Mouse (Mus musculus) hindbrain, embryonic 12.5 days (tissue): Measurements from ENCODE around the gene Cbfa2t2. TPM values are rescaled to one million over a fixed set of nuclear protein-coding genes. Genes with fewer than 3 reads are reported as not detected.

Source experiments
- ATAC-seq: fragments of 200-750 bp; cut with Nextera tagmentation; 2 replicates; pipeline ENCODE4 v1.8.0; 2017; ENCODE audit warnings: moderate TSS enrichment; ENCODE audit not compliant: low FRiP score
- H3K27ac ChIP-seq: fragments of 300-500 bp; sonication (generic); 2 replicates; pipeline ENCODE4 v1.5.1; 2016; ENCODE audit warnings: mild to moderate bottlenecking
- H3K27me3 ChIP-seq: fragments of 300-500 bp; sonication (generic); 2 replicates; pipeline ENCODE4 v1.6.1; 2016; ENCODE audit warnings: mild to moderate bottlenecking
- H3K36me3 ChIP-seq: fragments of 300-500 bp; sonication (generic); 2 replicates; pipeline ENCODE4 v1.6.1; 2016; ENCODE audit warnings: mild to moderate bottlenecking
- H3K4me1 ChIP-seq: fragments of 300-500 bp; sonication (generic); 2 replicates; pipeline ENCODE4 v1.6.1; 2016
- H3K4me2 ChIP-seq: fragments of 300-500 bp; sonication (generic); replicated peaks from 2 replicates; pipeline ENCODE4 v1.6.1; 2016; ENCODE audit warnings: mild to moderate bottlenecking
- H3K4me3 ChIP-seq: fragments of 300-500 bp; sonication (generic); 2 replicates; pipeline ENCODE4 v1.5.1; 2016; ENCODE audit warnings: mild to moderate bottlenecking
- H3K9ac ChIP-seq: fragments of 300-500 bp; sonication (generic); 2 replicates; pipeline ENCODE4 v1.6.1; 2016; ENCODE audit warnings: mild to moderate bottlenecking, moderate library complexity
- H3K9me3 ChIP-seq: fragments of 300-500 bp; sonication (generic); replicated peaks from 2 replicates; pipeline ENCODE4 v1.6.1; 2016; ENCODE audit warnings: mild to moderate bottlenecking
- WGBS: fragments of 180-500 bp; shearing (Covaris S2); methylation state at CpG from one replicate; pipeline ENCODE4 v1.1.7; 2016; 5-methylcytosine and 5-hydroxymethylcytosine counted together
- polyA plus RNA-seq: library from polyadenylated mRNA; unstranded; fragments of >200 nt; fragmentation: Nextera tagmentation; extraction: Ambion mirVana; gene quantifications from 2 replicates; pipeline ENCODE4 v1.2.1, GENCODE M21; 2016

The Cbfa2t2 gene
- polyA plus RNA-seq, 1 experiment from 2014 or later, result 77.3 TPM

DNA sequence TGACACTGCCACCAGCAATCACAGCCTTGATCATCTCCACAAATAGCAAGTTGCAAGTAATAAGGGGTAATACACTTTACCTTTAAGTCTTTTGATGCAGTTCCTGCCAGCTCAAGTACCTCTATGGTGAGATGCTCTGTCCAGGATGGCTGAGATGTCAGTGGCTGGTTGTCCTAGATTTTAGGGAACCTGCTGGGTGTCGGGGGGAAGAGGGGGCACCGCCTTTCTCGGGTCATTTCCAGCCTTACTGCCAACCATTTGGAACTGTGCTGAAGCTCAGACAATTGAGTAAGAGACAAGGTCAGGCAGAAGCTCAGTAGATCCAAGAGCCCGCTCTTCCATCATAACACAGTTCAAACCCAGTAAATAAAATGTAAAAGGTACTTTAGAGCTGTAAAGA lies 58.7 kb downstream of the Cbfa2t2 start:
- H3K4me3 ChIP-seq, result no peak overlapping the region
- peaks cover 3% of the 10 kb centered on the region; the same call in 1 of the 2 replicates for H3K4me1 ChIP-seq
- H3K36me3 ChIP-seq, result no peaks in the 10 kb centered on the region
- H3K27me3 ChIP-seq, result no peaks in the 10 kb centered on the region
- no peak for ATAC-seq
- no peak overlapping the region for H3K4me2 ChIP-seq
- H3K9ac ChIP-seq, result no peak overlapping the region
- no peaks in the 10 kb centered on the region for H3K9me3 ChIP-seq
- 94% methylated on average over 4 of the region's 4 CpGs for WGBS
- H3K27ac ChIP-seq, result no peak overlapping the region

- H3K4me2 ChIP-seq, result no peak overlapping the region
- no peaks in the 10 kb centered on the region for H3K9me3 ChIP-seq
- no peaks in the 10 kb centered on the region for H3K27me3 ChIP-seq
- no peak overlapping the region for H3K4me3 ChIP-seq
- no peak overlapping the region for H3K9ac ChIP-seq
- no peak overlapping the region for H3K27ac ChIP-seq
- peaks cover 10% of the 10 kb centered on the region; the same call in 1 of the 2 replicates for H3K36me3 ChIP-seq
- WGBS, result 67% methylated on average over 5 of the region's 5 CpGs
- peaks cover 3% of the 10 kb centered on the region; the same call in 1 of the 2 replicates for H3K4me1 ChIP-seq
- no peak for ATAC-seq
Observed at GRCm38 (mm10) chr2:154498571-154498970, 62.3 kb downstream of the Cbfa2t2 start.

DNA sequence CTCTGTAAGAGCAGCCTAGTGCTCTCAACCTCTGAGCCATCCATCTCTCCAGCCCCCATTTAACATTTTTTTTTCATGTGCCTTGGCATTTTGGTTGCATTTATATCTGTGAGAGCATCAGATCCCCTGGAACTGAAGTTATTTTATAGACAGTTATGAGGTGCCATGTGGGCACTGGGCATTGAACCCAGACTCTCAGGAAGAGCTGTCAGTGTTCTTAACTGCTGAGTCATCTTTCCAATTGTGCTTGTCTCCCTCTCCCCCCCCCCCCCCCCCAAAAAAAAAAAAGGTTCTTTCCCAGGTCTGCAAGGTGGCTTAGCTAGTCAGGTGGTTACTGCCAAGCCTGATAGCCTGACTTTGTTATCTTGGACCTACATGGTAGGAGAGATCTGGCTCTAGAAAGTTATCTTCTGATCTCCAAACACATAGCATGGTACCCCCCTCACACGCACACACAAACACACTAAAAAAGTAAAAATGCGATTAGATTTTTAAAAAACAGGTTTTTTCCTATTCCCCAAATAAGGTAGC lies 63.5 kb downstream of the Cbfa2t2 start:
- Histone ChIP-seq H3K9me3 (no peaks in the 10 kb centered on the region), H3K27me3 (no peaks in the 10 kb centered on the region), H3K4me1 (peaks cover 3% of the 10 kb centered on the region; the same call in 1 of the 2 replicates), H3K4me3 (no peak overlapping the region), H3K36me3 (peaks cover 13% of the 10 kb centered on the region; the same call in 1 of the 2 replicates), H3K27ac (no peak overlapping the region), H3K4me2 (no peak overlapping the region), H3K9ac (no peak overlapping the region)
- no peak for ATAC-seq
- WGBS, result 96% methylated on average over 2 of the region's 2 CpGs

DNA sequence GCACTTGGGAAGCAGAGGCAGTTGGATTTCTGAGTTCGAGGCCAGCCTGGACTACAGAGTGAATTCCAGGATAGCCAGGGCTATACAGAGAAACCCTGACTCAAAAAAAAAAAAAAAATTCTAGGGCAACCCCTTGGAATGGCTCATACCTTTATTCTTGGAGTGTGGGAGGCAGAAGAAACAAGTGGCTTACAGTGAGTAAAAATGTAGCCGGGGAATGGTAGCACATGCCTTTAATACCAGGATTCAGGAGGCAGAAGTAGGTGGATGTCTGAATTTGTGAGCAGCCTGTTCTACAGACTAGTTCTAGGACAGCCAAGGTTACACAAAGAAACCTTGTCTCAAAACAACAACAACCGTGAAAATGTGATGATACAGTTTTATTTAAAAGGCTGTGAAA lies 64.5 kb downstream of the Cbfa2t2 start:
- 93% methylated on average over 3 of the region's 3 CpGs for WGBS
- Histone ChIP-seq H3K36me3 (peaks cover 13% of the 10 kb centered on the region; the same call in 1 of the 2 replicates), H3K4me2 (no peak overlapping the region)

DNA sequence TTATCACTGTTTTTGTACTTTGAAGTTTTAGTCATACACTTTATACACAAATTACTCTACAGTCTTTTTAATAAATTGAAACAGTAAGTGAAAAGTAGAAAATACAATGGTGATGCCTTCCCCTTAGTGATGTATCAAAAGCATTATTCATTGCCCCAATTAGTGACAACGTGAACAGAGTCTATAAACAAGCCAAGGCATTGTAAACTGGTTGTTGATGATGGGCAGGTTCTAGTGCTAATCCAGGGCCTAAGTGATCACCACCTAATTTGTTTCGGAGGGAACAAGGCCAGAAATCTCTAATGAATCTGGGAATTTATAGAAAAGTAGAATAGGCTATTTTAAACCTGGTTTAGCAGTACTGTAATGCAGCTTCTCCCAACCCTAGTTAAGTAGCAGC lies 70.8 kb downstream of the Cbfa2t2 start:
- no peaks in the 10 kb centered on the region for H3K27me3 ChIP-seq
- H3K27ac ChIP-seq, result no peak overlapping the region
- no peak for ATAC-seq
- no peaks in the 10 kb centered on the region for H3K9me3 ChIP-seq
- 0 out of 2 replicates have a peak, but pooled peaks cover 2% of the 10 kb centered on the region for H3K4me1 ChIP-seq
- no peak overlapping the region for H3K4me2 ChIP-seq
- no peak overlapping the region for H3K9ac ChIP-seq
- WGBS, result 86% methylated on average over 2 of the region's 2 CpGs
- H3K36me3 ChIP-seq, result peaks cover 36% of the 10 kb centered on the region
- H3K4me3 ChIP-seq, result no peak overlapping the region

More for the DNA sequence above, 64.5 kb downstream of the Cbfa2t2 start:
- no peaks in the 10 kb centered on the region for H3K27me3 ChIP-seq
- no peak overlapping the region for H3K4me3 ChIP-seq
- H3K4me1 ChIP-seq, result peaks cover 3% of the 10 kb centered on the region; the same call in 1 of the 2 replicates
- no peak for ATAC-seq
- no peak overlapping the region for H3K9ac ChIP-seq
- no peak overlapping the region for H3K27ac ChIP-seq
- no peaks in the 10 kb centered on the region for H3K9me3 ChIP-seq

DNA sequence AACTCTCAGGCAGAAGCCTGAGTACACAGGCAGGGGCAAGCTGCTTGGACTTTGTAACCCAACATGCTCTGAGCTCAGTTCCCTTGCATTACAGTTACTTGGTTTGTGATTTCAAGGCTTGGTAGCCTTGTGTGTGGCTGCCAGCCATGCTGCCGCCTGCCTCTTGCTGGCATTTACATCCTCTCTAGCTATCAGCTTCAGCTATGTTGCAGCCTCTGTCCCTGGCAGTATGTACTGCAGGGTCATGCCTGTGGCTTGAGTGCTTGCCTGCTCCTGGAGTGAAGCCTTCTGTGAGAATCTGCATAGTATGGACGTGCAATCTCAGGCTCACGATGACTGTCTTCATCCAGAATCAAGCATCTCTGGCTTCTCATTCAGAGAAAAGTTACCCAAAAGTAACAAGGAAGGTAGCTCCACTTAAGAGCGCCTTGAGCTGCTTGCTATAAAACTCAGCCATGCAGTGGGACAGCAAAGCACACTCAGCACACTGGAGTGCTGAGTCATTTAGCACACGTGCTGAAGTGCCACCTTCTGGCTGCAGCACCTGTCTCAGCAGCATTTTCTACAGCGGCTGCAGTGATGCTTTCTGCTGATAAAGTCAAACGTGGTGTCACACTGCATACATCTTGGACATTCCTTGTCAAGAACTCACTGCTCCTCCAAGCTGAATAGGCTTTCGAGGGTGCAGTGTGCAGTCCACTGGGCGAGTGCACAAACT lies 71.4 kb downstream of the Cbfa2t2 start:
- H3K27me3 ChIP-seq, result no peaks in the 10 kb centered on the region
- 0 out of 2 replicates have a peak, but pooled peaks cover 2% of the 10 kb centered on the region for H3K4me1 ChIP-seq
- no peak overlapping the region for H3K4me2 ChIP-seq
- H3K9ac ChIP-seq, result no peak overlapping the region
- peaks cover 37% of the 10 kb centered on the region for H3K36me3 ChIP-seq
- no peaks in the 10 kb centered on the region for H3K9me3 ChIP-seq
- H3K27ac ChIP-seq, result no peak overlapping the region
- ATAC-seq, result no peak
- H3K4me3 ChIP-seq, result no peak overlapping the region
- 77% methylated on average over 9 of the region's 9 CpGs for WGBS

DNA sequence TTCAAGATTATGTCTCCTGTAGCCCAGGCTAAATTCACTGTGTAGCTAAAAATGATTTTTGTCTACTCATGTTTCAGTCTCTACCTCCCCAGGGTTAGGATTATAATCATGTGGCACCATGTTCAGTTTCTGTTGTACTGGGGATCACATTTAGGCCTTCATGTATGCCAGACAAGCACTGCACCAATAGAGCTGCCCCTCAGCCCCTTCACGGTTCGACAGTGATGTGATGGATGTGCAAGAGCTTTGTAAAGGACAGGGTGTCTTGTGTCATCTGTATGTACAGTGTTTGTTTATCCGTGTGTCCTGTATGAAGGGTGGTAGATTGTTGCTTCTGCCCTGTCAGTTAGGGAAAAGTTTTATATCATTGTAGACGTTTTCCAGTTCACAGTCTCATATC lies 72.2 kb downstream of the Cbfa2t2 start:
- H3K4me3 ChIP-seq, result no peak overlapping the region
- H3K9ac ChIP-seq, result no peak overlapping the region
- WGBS, result 85% methylated on average over 4 of the region's 4 CpGs
- H3K4me1 ChIP-seq, result 0 out of 2 replicates have a peak, but pooled peaks cover 2% of the 10 kb centered on the region
- H3K4me2 ChIP-seq, result no peak overlapping the region
- peaks cover 34% of the 10 kb centered on the region for H3K36me3 ChIP-seq
- ATAC-seq, result no peak
- no peak overlapping the region for H3K27ac ChIP-seq
- H3K9me3 ChIP-seq, result no peaks in the 10 kb centered on the region
- H3K27me3 ChIP-seq, result no peaks in the 10 kb centered on the region

GRCm38 (mm10) chr2:154510141-154510540 lies 73.9 kb downstream of the Cbfa2t2 start:
- H3K36me3 ChIP-seq, result peaks cover 30% of the 10 kb centered on the region
- no peaks in the 10 kb centered on the region for H3K9me3 ChIP-seq
- H3K4me2 ChIP-seq, result no peak overlapping the region
- H3K9ac ChIP-seq, result no peak overlapping the region
- no peak overlapping the region for H3K4me3 ChIP-seq
- H3K27ac ChIP-seq, result no peak overlapping the region
- no peak for ATAC-seq
- no peaks in the 10 kb centered on the region for H3K27me3 ChIP-seq
- 92% methylated on average over 3 of the region's 3 CpGs for WGBS
- H3K4me1 ChIP-seq, result 0 out of 2 replicates have a peak, but pooled peaks cover 2% of the 10 kb centered on the region

GRCm38 (mm10) chr2:154516944-154517343 lies 80.7 kb downstream of the Cbfa2t2 start:
- H3K4me1 ChIP-seq, result no peaks in the 10 kb centered on the region
- H3K4me3 ChIP-seq, result no peak overlapping the region
- H3K36me3 ChIP-seq, result peaks cover 31% of the 10 kb centered on the region
- no peak overlapping the region for H3K27ac ChIP-seq
- no peak overlapping the region for H3K4me2 ChIP-seq
- 94% methylated on average over 3 of the region's 3 CpGs for WGBS
- H3K9me3 ChIP-seq, result no peaks in the 10 kb centered on the region
- ATAC-seq, result no peak
- no peaks in the 10 kb centered on the region for H3K27me3 ChIP-seq
- H3K9ac ChIP-seq, result no peak overlapping the region

- no peaks in the 10 kb centered on the region for H3K27me3 ChIP-seq
- H3K9me3 ChIP-seq, result no peaks in the 10 kb centered on the region
- peaks cover 29% of the 10 kb centered on the region for H3K36me3 ChIP-seq
- H3K9ac ChIP-seq, result no peak overlapping the region
- H3K27ac ChIP-seq, result no peak overlapping the region
- no peaks in the 10 kb centered on the region for H3K4me1 ChIP-seq
- no peak overlapping the region for H3K4me2 ChIP-seq
- 95% methylated on average over 5 of the region's 5 CpGs for WGBS
- ATAC-seq, result no peak
- H3K4me3 ChIP-seq, result no peak overlapping the region
Observed at GRCm38 (mm10) chr2:154517424-154517823, 81.1 kb downstream of the Cbfa2t2 start.

DNA sequence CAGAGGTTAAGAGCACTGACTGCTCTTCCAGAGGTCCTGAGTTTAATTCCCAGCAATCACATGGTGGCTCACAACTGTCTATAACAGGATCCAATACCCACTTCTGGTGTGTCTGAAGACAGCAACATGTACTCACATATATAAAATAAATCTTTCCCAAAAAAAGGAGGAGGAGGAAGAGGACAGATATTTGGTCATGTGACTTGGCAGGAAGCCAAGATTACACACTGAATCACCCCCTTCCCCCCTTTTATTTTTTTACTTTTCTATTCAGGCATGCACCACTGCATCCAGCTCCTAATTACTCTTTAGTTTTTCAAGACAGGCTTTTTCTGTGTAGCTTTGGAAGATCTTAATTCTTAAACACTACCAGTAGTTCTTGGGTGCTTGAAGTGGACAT lies 85.2 kb downstream of the Cbfa2t2 start:
- H3K4me3 ChIP-seq, result no peak overlapping the region
- H3K36me3 ChIP-seq, result peaks cover 56% of the 10 kb centered on the region
- no peak overlapping the region for H3K27ac ChIP-seq
- H3K4me2 ChIP-seq, result no peak overlapping the region
- no peaks in the 10 kb centered on the region for H3K9me3 ChIP-seq
- ATAC-seq, result no peak
- no peaks in the 10 kb centered on the region for H3K27me3 ChIP-seq
- no peak overlapping the region for H3K9ac ChIP-seq
- no peaks in the 10 kb centered on the region for H3K4me1 ChIP-seq

GRCm38 (mm10) chr2:154522334-154522733 lies 86.1 kb downstream of the Cbfa2t2 start:
- 95% methylated on average over 5 of the region's 5 CpGs for WGBS

DNA sequence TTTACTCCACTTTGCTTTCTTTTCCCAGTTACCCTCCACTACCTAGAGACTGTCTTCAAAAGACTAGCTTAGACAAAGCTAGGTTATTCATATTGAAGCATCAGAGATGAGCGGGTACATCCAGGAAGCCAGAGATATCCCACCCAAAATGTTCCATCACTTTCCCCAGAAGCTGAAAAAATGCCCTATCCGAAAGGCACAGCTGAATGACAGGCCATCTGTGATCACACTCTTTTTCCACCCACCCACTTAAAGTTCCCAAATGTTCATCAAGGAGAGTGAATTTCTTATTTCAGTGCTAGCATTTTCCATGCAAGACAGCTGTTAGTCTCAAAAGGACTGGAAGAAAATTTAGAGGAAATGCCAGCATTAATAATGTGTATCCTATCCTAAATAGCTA lies 89.0 kb downstream of the Cbfa2t2 start:
- Histone ChIP-seq H3K27ac (no peak overlapping the region), H3K4me3 (no peak overlapping the region), H3K4me2 (no peak overlapping the region), H3K4me1 (no peaks in the 10 kb centered on the region), H3K36me3 (peaks cover 57% of the 10 kb centered on the region), H3K27me3 (no peaks in the 10 kb centered on the region), H3K9me3 (no peaks in the 10 kb centered on the region), H3K9ac (no peak overlapping the region)
- WGBS, result 90% methylated on average over 2 of the region's 2 CpGs
- ATAC-seq, result no peak

More at GRCm38 (mm10) chr2:154522334-154522733, 86.1 kb downstream of the Cbfa2t2 start:
- H3K9me3 ChIP-seq, result no peaks in the 10 kb centered on the region
- no peaks in the 10 kb centered on the region for H3K27me3 ChIP-seq
- ATAC-seq, result no peak
- peaks cover 55% of the 10 kb centered on the region for H3K36me3 ChIP-seq
- no peaks in the 10 kb centered on the region for H3K4me1 ChIP-seq
- H3K4me3 ChIP-seq, result no peak overlapping the region
- H3K27ac ChIP-seq, result no peak overlapping the region
- H3K4me2 ChIP-seq, result no peak overlapping the region
- no peak overlapping the region for H3K9ac ChIP-seq
